Mouse (Mus musculus): ENCODE measurements around the gene 4931409K22Rik. TPM values are rescaled to one million over a fixed set of nuclear protein-coding genes. Genes with fewer than 3 reads are reported as not detected.

The 4931409K22Rik gene
- polyA plus RNA-seq (2014; fragmentation: Illumina TruSeq; extraction: RNeasy Lipid Tissue Mini Kit (QIAGEN cat#74804); ENCODE audit: low replicate concordance), result not detected

GRCm38 (mm10) chr5:24556709-24557108, at the start of gene 4931409K22Rik:
Gene 4931409K22Rik (minus strand): TSS chr5:24556809.

GRCm38 (mm10) chr5:24586547-24587199, 30.1 kb upstream of the 4931409K22Rik start, which contains the start of gene Chpf2:
Gene Chpf2 (plus strand): TSS chr5:24586741.

DNA sequence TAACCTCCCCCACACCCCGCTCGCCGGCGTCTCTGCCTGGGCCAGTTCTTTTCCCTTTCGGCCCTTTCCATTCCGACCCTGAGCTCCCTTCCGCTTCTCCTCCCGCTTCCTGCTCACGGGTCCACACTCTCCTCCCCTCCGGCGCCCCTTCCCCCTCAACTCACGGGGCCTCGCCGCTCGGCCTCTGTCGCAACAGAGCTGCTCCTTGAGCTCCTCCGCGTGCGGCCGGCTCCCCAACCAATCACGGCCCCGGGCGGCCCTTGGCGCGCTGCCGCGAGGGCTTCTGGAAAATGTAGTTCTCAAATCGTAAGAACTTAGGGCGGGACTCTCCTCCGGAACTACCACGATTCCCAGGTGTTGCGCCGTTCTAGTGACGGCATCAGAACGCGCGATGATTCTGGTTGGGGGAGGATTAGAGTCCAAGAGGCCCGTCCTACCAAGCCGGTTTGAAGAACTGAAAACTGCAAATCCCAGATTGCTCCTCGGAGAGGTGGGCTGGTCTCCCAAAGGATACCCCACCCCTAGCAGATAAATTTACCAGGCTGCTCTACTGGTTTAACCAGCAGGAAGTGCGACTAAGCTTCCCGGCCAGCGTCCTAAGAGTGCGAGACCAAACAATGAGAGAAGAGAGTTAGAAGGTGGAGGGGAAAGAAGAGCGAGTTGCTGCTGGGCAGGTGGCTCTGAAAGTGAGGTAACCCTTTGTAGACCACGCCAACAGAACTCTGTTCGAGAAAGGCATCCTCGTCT, 20.7 kb upstream of the 4931409K22Rik start, which contains the start of gene Abcf2:
Abcf2 (minus strand) TSS at position 285 of the 747 bp plus-strand sequence.

GRCm38 (mm10) chr5:24540387-24541143, 16.0 kb downstream of the 4931409K22Rik start, which contains the start of gene Asb10:
Gene Asb10 (minus strand): TSS chr5:24540978.

DNA sequence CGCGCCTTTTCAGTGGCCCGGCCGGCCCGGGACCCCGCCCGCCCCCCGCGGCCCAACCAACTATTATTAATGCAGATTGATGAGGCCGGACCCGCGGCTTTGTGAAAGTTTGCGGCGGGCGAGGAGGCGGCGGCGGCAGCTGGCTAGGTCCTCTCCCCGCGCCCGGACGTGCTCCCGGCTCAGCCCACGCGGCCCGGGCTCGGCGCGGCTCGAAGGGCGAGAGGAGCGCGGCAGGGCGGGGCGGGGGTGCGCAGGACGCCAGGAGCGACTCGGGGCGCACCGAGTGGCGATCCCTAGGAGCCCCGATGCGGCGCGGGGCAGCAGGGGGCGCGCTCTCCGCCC, 29.7 kb downstream of the 4931409K22Rik start, which contains the start of gene Gbx1:
Gbx1 (minus strand) TSS at position 314 of the 342 bp plus-strand sequence.

Other genes with a start within 250 kb of the 4931409K22Rik start
- gene Kcnh2, start 205.2 kb downstream of the 4931409K22Rik start, polyA plus RNA-seq (2014; fragmentation: Illumina TruSeq; extraction: RNeasy Lipid Tissue Mini Kit (QIAGEN cat#74804); ENCODE audit: low replicate concordance), result not detected
- 0.19 TPM for gene Nos3, start 192.0 kb downstream of the 4931409K22Rik start, polyA plus RNA-seq (2014; fragmentation: Illumina TruSeq; extraction: RNeasy Lipid Tissue Mini Kit (QIAGEN cat#74804); ENCODE audit: low replicate concordance)
- not detected for gene Atg9b, start 164.7 kb downstream of the 4931409K22Rik start, polyA plus RNA-seq (2014; fragmentation: Illumina TruSeq; extraction: RNeasy Lipid Tissue Mini Kit (QIAGEN cat#74804); ENCODE audit: low replicate concordance)
- 2.0 TPM for gene Abcb8, start 163.1 kb downstream of the 4931409K22Rik start, polyA plus RNA-seq (2014; fragmentation: Illumina TruSeq; extraction: RNeasy Lipid Tissue Mini Kit (QIAGEN cat#74804); ENCODE audit: low replicate concordance)
- gene Asic3, start 143.4 kb downstream of the 4931409K22Rik start, polyA plus RNA-seq (2014; fragmentation: Illumina TruSeq; extraction: RNeasy Lipid Tissue Mini Kit (QIAGEN cat#74804); ENCODE audit: low replicate concordance), result not detected
- 10.0 TPM for gene Cdk5, start 133.3 kb downstream of the 4931409K22Rik start, polyA plus RNA-seq (2014; fragmentation: Illumina TruSeq; extraction: RNeasy Lipid Tissue Mini Kit (QIAGEN cat#74804); ENCODE audit: low replicate concordance)
- 8.6 TPM for gene Slc4a2, start 133.0 kb downstream of the 4931409K22Rik start, polyA plus RNA-seq (2014; fragmentation: Illumina TruSeq; extraction: RNeasy Lipid Tissue Mini Kit (QIAGEN cat#74804); ENCODE audit: low replicate concordance)
- 2.4 TPM for gene Fastk, start 111.5 kb downstream of the 4931409K22Rik start, polyA plus RNA-seq (2014; fragmentation: Illumina TruSeq; extraction: RNeasy Lipid Tissue Mini Kit (QIAGEN cat#74804); ENCODE audit: low replicate concordance)
- 2.1 TPM for gene Tmub1, start 109.0 kb downstream of the 4931409K22Rik start, polyA plus RNA-seq (2014; fragmentation: Illumina TruSeq; extraction: RNeasy Lipid Tissue Mini Kit (QIAGEN cat#74804); ENCODE audit: low replicate concordance)
- 0.37 TPM for gene Agap3, start 104.6 kb downstream of the 4931409K22Rik start, polyA plus RNA-seq (2014; fragmentation: Illumina TruSeq; extraction: RNeasy Lipid Tissue Mini Kit (QIAGEN cat#74804); ENCODE audit: low replicate concordance)
- not detected for gene Gbx1, start 29.6 kb downstream of the 4931409K22Rik start, polyA plus RNA-seq (2014; fragmentation: Illumina TruSeq; extraction: RNeasy Lipid Tissue Mini Kit (QIAGEN cat#74804); ENCODE audit: low replicate concordance)
- not detected for gene Asb10, start 15.8 kb downstream of the 4931409K22Rik start, polyA plus RNA-seq (2014; fragmentation: Illumina TruSeq; extraction: RNeasy Lipid Tissue Mini Kit (QIAGEN cat#74804); ENCODE audit: low replicate concordance)
- gene Abcf2, start 20.7 kb upstream of the 4931409K22Rik start, polyA plus RNA-seq (2014; fragmentation: Illumina TruSeq; extraction: RNeasy Lipid Tissue Mini Kit (QIAGEN cat#74804); ENCODE audit: low replicate concordance), result 5.7 TPM
- 0.63 TPM for gene Chpf2, start 29.9 kb upstream of the 4931409K22Rik start, polyA plus RNA-seq (2014; fragmentation: Illumina TruSeq; extraction: RNeasy Lipid Tissue Mini Kit (QIAGEN cat#74804); ENCODE audit: low replicate concordance)
- gene Smarcd3, start 67.6 kb upstream of the 4931409K22Rik start, polyA plus RNA-seq (2014; fragmentation: Illumina TruSeq; extraction: RNeasy Lipid Tissue Mini Kit (QIAGEN cat#74804); ENCODE audit: low replicate concordance), result not detected
- gene Nub1, start 128.7 kb upstream of the 4931409K22Rik start, polyA plus RNA-seq (2014; fragmentation: Illumina TruSeq; extraction: RNeasy Lipid Tissue Mini Kit (QIAGEN cat#74804); ENCODE audit: low replicate concordance), result 36.2 TPM
- not detected for gene Wdr86, start 173.9 kb upstream of the 4931409K22Rik start, polyA plus RNA-seq (2014; fragmentation: Illumina TruSeq; extraction: RNeasy Lipid Tissue Mini Kit (QIAGEN cat#74804); ENCODE audit: low replicate concordance)
- not detected for gene Crygn, start 201.2 kb upstream of the 4931409K22Rik start, polyA plus RNA-seq (2014; fragmentation: Illumina TruSeq; extraction: RNeasy Lipid Tissue Mini Kit (QIAGEN cat#74804); ENCODE audit: low replicate concordance)